Mouse (Mus musculus): Measurements from ENCODE around the gene Cd244a.
A peak's percentile ranks its signal among the peaks of the same experiment; 100 is the strongest.

Gene Cd244a

DNA sequence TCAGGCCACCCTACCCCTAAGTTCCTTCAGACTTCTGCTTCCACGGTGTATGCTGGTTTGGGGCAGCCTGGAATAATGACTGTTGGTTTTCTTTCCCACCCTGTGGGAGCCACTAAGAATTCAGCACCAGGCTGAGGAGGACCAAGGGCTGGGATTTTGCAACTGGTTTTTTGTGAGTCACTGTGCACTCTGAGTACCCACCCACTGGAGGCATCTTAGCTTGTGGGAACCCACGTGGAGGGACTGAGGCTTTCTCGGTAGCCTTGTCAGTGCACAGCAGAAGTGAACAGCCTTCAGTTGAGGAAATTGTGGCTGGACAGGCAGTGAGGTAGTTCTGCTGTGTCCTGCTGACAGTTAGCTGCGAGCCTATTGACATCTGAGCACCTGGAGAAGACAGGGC lies at the start of gene Cd244a:
Gene Cd244a (plus strand): TSS at position 296 of the 400 bp plus-strand sequence.
- no peak for DNase-seq (ENCODE audit: low spot score)

DNA sequence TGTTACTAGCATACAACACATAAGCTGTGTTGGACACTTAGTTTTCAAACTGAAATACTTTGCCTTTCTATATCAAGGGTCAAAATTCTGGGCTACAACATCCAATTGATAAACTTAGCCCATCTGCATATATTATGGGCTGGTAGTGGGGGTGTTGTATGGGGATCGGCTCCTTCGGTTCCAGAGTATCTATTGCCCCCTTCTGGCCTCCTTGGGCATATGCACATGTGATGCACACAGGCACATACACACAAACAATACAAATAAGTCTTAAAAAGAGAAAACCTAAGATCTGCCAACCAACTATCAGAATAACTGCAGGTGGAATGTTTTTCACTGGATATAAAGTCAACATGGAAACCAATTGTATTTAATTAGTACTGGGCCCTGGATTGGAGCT lies 45.8 kb upstream of the Cd244a start:
- DNase-seq (ENCODE audit: low spot score), result no peak

DNA sequence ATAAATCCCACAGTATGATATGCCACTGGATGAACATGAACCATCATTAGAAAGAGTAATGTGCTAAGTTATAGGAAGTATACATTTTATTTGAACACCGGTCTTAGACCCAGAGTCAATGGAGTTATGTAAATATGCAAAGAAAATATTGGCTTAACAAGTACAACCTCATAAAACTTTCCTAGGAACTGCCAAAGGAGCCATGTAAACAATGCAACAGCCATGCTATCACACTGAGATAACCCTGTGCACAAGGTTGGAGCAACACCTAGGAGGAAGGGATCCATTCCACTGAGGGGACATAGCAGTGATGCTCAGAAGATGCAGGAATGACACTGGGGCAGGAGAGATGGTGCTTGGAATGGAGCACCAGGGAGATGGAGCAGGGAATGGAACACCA lies 45.2 kb upstream of the Cd244a start:
- DNase-seq (ENCODE audit: low spot score), result no peak

DNA sequence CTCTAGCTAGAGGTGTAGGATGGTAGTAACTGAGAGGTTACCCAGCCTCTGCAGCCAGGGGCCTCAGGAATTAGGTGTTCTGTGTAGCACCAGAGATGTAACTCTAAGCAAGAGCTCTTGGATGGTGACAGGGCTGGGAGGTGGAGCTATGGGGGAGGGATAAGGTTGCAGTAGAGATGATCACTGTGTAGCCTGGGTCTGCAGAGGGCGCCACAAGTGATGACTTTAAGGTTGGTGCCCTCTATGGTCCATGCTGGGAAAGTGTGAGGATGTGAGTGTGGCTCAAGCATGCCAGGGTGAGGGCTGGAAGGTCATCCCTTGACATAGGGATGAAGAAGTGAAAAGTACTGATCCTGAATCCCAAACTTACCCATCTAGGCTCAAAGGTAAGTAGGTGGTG lies 44.0 kb upstream of the Cd244a start:
- no peak for DNase-seq (ENCODE audit: low spot score)

DNA sequence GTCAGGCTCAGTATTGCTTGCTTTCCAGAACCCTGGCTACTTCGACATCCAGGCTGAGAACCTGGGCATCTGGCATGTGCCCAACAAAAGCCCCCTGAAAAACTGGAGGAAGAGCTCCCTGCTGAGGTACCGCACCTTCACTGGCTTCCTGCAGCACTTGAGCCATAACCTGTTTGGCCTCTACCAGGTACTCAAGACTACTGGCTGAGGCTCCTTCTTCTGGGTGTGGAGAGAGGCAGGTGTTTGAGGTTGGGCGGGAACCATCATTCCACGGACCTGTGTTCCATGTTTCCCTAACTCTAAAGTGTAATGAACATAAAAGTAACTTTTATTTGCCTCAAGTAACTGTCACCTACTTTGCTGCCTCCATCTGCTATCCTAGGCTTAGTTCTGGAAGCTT lies 43.4 kb upstream of the Cd244a start:
- no peak for DNase-seq (ENCODE audit: low spot score)

DNA sequence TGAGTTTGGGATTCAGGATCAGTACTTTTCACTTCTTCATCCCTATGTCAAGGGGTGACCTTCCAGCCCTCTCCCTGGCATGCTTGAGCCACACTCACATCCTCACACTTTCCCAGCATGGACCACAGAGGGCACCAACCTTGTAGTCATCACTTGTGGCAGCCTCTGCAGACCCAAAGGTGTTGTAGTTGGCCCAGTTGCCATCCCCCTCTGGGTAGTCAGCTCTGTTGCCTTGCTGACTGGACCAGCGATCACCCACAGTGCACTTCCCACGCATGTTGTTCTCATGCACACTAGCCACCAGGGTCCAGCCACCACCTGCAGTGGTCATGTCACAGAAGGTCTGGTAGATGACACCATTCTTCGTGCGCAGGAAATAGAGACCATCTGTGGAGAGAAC lies 27.6 kb upstream of the Cd244a start:
- no peak for DNase-seq (ENCODE audit: low spot score)

DNA sequence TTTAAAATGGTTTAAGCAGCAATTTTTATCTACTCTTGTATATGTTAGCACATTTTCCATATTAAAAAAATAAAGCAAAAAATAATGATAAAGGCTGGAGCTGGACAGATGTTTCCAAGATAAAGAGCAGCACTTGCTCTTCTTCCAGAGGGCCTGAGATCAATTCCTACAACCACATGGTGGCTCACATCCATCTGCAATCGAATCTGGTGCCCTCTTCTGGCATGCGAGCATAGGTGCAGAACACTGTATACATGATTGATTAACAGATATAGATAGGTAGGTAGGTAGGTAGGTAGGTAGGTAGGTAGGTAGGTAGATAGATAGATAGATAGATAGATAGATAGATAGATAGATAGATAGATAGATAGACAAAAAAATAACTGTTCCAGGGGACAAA lies 26.2 kb upstream of the Cd244a start:
- no peak for DNase-seq (ENCODE audit: low spot score)

DNA sequence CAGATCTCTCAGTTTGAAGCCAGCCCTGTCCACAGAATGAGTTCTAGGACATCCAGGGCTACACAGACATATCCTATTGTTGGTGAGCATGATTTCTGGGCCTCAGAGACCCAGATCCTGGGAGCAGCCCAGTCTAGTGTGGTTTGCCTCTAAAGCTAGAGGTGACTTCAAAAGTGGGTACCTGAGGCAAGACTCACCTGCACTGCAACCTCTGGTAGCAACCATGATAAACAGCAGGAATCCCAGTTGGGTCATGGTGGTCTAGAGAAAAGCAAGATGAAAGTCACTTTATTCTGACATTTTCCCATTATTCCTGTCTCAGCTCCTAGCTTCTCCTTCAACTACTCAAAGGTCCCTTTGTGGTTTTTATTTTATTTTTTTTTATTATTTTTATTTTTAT lies 24.4 kb upstream of the Cd244a start:
- no peak for DNase-seq (ENCODE audit: low spot score)

DNA sequence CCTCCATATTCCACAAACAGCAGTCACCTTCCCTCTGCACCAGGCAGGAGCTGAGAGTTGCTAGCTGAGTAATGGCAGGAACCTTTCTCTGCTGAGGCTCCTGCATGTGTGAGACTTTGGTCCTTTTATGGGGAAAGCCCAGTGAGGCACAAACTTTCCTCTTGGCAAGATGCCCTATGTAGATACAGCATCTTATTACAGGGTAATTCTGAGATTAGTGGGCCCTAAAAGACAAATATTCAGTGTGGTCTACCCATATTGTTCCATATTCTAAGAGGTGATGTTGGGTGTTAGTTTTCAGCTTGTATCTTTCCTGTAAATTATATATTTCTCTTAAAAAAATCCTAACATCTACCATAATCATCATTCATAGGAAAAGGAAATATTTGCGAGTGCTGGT lies 23.8 kb upstream of the Cd244a start, which contains the start of gene Itln1:
Gene Itln1 (minus strand): TSS at position 101 of the 400 bp plus-strand sequence.
- no peak for DNase-seq (ENCODE audit: low spot score)

DNA sequence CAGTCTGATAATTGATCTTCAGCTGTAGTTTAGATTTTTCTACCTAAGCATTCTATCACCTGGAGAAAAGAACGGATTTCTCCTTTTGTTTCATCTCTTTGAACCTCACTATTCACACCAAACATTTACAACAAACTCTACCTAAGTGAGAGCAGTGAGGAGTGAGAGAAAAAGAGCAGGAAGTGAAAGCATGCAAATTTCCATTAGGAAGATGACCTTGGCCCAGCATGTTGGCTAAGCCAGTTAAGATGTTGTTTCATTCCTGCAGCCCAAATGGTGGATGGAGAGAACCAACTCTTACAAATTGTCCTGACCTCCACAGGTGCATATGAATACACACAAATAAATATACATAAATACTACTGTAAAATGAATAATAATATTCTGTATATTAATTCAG lies 18.3 kb upstream of the Cd244a start:
- no peak for DNase-seq (ENCODE audit: low spot score)

DNA sequence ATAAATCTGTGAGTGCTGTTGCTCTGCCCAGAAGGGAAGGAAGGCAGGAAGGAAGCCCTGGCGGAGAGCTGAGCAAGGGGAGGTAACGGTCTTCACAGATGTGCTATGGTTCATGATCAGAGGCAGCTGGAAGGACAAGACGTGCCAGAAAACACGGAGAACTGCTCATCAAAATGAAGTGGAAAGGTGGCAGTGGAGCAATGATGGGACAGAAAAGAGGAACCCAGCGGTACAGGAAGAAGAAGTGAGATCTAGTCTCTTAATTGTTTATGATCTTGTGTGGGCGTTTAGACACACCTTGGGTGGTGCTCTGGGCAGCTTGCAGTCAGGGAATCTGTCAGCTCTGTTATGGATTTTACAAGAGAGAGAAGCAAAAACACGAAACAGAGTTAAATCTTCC lies 7.7 kb upstream of the Cd244a start:
- DNase-seq (ENCODE audit: low spot score), result no peak

DNA sequence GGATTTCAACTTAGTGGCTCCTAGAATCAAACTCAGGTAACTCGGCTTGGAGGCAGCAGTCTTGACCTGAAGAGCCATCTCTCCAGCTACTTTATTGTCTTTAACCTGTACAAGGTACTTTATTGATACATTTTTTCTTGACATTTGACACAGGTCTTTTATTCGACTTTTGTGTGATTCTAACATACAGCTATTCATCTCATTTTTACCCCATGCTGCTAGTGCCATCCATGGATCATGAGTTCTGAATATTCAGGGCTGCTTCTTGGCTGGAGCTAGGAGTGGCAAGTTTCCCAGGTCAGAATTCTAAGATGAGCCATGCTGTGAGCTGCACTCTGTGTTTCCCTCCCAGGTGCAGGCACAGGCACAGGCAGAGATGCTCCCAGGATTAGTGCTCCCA lies 6.8 kb upstream of the Cd244a start:
- no peak for DNase-seq (ENCODE audit: low spot score)

DNA sequence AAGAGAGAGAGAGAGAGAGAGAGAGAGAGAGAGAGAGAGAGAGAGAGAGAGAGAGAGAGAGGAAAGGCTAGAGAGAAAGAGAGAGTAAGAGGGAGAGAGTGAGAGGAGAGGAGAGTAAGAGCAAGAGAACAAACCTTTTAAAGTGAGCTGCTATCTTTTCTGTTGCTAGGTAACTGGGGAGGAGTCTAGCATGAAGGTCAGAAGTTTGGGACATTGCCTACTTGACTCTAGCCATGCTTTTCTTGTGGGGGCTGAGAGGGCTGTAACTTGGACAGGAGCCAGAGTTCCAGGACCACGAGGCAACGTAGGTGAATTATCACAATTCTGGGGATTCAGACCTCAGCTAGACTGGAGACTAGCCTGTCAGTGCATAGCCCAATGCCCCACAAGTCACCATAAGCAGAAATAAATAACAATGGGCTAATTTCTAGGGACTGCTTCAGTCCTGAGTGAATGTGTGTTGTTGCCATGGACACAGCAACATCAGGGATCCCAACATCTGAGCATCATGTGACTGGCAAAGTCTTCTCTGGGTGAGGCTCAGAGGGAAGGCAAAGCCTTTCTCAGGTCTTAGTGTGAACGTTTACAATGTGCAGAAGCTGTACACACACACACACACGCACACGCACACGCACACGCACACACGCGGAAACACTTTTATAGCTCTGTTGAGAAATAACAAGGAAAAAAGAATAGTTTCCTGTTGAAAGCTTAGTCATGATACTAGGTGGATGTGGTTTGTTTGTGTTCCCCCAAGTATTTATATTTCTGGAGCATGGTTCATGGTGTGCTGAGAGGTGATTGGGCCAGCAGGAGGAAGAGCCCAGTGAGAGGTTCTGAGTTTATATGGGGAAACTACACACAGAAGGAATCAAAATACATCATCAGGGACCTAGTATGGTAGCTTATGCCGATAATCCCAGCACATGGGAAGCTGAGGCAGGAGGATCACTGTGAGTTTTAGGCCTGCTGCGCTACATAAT lies 5.3 kb upstream of the Cd244a start:
- no peak for DNase-seq (ENCODE audit: low spot score)

DNA sequence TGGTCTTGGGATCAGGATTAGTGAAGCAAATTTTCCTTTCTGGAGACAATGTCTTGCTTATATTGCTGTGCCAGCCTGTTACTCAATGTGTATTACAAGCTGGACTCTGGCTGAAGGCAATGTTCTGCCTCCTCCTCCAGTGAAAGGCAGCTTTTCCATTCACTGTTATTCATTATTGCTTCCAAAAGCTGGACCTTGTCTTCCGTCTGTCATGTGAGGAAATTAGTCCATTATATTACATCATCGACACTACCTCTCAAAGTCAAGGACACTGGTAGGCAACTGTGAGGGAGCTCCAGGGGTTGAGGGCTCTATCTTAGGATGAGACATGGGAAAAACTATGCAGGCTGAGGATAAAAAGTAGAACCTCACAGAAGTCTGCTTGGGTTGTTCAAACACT lies 2.6 kb upstream of the Cd244a start:
- no peak for DNase-seq (ENCODE audit: low spot score)

DNA sequence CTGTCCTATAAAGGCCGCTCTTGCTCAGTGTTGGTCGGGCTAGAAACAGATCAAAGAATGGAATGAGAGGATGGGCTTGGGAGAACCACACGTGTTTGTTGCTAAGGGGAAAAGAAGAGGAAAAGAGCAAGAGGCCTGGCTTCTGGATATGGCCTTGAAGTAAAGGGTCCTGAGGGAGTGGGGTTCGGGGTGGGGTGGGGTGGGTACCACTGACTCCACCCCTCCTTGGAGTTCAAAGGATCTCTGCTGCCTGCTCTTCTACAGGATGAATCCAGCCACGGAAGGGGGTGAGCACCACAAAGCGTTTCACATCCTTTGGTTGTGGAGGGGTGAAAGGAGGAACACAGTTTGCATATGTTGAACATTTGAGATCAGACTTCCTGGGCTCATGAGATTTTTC lies 586 bp upstream of the Cd244a start:
- DNase-seq (ENCODE audit: low spot score), result no peak

DNA sequence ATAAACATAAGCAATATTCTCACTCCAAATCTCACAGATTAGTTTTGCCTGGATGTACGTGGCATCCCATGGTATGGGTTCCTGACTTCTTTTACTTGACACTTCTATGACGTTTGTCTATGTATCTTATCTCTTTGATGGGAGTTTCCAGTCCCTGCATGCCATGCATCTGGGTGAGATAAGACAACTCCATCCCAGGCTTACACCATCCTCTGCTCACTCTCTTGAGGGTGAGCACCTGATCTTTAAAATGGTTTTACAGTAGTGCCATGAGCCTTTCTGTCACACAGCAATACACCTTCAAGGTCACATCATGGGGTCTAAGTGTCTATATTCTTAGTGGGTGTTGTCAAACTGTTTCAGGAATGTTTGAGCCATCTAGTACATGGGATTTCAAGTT lies 1.3 kb downstream of the Cd244a start:
- DNase-seq (ENCODE audit: low spot score), result no peak

DNA sequence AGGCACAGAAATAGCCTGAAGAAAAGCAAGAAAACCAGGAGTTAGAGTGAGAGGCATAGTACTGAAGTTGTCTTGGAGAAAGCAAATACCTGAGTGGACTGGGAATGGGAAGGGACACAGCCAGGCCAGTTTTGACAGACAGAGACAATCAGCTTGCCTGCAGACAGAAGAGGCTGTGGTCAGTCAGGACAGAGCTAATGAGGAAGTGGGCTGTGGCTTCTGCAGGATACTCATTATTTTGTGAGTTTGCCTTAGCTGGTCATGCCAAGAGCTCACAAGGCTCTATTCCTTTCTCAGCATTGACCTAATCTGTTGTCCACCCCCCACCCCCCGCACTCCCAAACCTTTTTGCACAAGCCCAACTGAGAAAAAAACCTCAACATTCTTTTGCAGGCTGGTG lies 2.2 kb downstream of the Cd244a start:
- no peak for DNase-seq (ENCODE audit: low spot score)

DNA sequence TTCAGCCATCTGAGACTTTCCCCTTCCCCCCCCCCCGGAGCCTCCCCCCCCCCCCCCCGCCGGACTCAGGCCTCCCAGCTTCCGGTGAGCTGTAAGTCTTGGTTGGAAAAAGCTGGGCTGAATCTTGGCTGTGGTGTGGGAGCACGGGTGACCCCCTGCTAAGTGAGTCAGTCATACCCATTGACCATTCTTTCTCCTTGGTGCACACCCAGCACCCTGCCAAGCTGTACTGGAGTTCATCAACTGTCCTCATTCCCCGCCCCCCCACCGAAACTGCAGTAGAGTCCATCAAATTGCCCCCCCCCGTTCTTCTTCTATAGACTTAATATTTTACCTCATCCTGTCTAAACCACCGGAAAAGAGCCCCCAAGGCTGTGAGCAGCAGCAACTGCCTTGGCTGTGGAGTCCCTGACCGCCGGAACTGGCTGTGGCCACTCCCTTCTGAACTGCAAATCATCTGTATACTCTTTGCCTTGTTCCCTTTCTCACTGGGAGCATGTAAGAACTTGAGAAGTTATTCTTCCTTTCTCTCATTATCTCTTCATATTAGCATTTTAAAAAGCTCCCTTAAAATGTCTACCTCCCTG lies 2.7 kb downstream of the Cd244a start:
- DNase-seq (ENCODE audit: low spot score), result no peak

DNA sequence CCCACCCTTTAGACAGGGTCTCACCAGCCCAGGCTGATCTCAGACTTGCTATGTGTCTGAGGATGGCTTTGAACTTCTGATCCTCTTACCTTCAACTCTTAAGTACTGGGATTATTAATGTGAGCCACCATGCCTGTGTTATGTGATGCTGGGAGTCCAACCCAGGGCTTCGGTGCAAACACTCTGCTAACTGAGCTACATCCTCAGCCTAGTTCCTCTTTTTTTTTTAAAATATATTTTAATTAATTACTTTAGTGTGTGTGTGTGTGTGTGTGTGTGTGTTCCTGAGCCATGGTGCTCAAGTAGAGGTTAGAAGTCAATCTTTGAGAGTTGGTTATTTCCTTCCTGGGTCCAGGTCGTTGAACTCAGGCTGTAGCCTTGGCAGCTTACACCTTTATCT lies 4.0 kb downstream of the Cd244a start:
- DNase-seq (ENCODE audit: low spot score), result no peak

DNA sequence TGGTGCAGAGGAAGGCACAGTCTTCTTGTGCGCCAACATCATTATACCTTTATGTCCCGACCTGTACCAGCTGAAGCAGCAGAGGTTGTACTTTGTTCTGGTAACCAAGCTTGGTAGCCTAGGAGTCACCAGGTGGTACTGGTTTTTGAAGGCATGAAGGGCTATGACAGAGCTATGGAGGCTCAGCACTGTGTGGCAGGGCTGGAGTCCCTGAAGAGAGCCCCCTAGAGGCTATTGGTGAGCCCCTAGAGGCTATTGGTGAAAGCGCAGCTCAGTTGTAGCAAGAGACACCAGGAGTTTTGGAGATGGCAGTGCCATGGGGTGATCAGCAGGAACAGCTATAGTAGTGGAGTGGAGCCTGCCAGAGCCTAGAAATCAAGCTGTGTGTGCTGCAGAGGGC lies 5.3 kb downstream of the Cd244a start:
- DNase-seq (ENCODE audit: low spot score), result peak; percentile 88

DNA sequence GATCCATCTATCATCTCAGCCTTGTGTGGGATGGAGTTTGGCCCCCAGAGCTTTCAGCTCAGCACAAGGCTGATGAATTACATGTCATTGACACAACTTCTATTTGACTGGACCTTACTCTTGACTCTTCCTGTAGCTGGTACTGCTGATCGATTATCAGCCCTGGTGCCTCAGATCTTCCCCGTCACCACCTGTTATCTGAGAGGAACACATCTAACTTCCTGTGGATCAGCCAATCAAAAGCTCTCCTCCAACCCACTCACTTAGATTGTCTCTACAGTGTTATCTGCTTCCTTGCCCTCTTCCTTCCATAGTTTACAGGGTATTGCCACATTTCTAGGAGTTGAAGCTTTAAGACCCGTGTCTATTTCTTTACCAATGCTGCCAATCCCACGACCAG lies 6.9 kb downstream of the Cd244a start:
- DNase-seq (ENCODE audit: low spot score), result no peak

DNA sequence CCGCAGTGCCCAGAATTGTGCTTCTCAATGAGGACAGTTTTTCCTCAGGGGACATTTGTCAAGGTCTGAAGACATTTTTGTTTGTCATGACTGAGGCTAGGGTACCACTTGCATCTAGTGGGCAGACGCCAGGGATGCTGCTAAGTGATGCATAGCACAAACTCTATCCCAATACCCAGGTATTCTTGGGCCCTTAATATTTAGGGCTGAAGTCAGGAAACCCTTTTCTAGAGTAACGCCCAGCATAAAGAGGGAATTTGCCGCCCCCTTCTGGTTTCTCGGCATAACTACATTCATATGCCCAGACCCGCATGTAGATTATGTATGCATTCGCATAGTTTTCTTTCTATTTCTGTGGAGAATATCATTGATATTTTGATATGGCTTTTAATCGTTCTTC lies 7.8 kb downstream of the Cd244a start:
- peak; percentile 89 for DNase-seq (ENCODE audit: low spot score)

DNA sequence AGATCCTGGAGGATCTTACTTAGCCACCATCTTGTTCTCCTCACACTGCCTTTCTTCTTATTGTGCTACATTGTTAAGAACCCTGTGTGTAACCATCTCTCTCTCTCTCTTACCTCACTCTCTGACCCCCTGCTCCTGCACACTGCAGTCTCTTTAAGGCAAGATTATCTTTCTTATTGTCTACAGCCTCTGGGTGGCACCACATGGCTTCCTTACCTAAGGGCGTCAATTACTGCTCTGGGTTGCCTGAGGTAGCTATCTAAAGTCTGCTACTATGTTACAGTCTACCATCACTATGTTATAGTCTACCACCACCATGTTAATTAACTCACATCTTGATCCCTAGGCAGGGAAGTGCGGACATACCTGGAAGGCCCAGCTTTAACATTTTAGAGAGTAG lies 9.4 kb downstream of the Cd244a start:
- DNase-seq (ENCODE audit: low spot score), result no peak

DNA sequence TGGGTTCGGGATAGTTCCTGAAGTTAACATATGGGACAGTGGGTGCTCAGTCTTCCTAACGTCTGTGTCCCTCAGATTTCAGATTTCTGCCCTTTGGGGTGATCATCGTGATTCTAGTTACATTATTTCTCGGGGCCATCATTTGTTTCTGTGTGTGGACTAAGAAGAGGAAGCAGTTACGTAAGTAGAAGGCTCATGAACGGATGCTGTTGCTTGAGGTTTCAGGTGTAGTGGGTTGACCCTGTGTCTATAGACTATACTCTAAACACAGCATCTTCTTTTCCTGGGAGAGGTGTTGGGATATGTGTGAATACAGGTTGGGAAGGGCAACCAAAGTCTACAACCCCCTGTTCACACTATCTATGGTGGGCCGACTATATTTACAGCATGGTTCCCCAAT lies 18.2 kb downstream of the Cd244a start:
- no peak for DNase-seq (ENCODE audit: low spot score)

Measured in retina, embryonic 14.5 days (tissue).